Mouse (Mus musculus): ENCODE measurements at regions not wholly inside any gene's neighbourhood (a gene's known extent, or its start where the extent isn't known, plus 50 kb on each side); places are given as distances from the start of the nearest gene placed in this dataset.

DNA sequence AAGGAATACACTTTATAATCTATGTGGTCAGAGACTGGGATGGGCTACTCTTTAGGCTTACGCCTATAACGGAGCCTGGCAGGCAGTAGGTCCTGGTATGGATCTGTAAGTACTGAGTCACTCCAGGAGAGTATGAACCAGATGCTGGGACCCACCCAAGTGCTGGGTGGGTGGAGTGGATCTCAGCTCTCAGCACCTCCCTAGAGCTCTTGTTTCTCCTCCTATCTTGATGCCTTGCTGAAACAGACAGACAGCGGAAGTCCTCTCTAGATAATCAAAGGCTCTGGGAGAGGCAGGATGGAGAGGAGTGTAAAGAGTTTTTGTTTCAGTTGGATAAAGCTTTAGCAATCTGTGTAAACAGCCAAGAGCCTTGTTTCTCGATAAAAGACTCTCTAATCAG is 276.2 kb downstream of the Gm11011 start:
- Histone ChIP-seq H3K36me3 (ENCODE audit: control insufficient read depth, insufficient read depth, low read length) (no peaks in the 10 kb centered on the region), H3K9ac (ENCODE audit: low read length) (no peak overlapping the region), H3K27me3 (ENCODE audit: control insufficient read depth, insufficient read depth, low read length) (no peaks in the 10 kb centered on the region), H3K27ac (replicated peaks) (no peak overlapping the region), H3K4me2 (replicated peaks; ENCODE audit: low read depth) (no peak overlapping the region), H3K9me3 (ENCODE audit: control insufficient read depth, low read length) (no peaks in the 10 kb centered on the region), H3K4me3 (ENCODE audit: low read depth, low read length) (no peak overlapping the region), H3K4me1 (replicated peaks; ENCODE audit: control insufficient read depth, insufficient read depth) (no peaks in the 10 kb centered on the region)
- no peak for DNase-seq (ENCODE audit: low spot score)
- WGBS, result 46% methylated on average over 4 of the region's 4 CpGs
- ATAC-seq (ENCODE audit: low FRiP score, low TSS enrichment), result no peak
- TF ChIP-seq CTCF (IDR thresholded peaks at IDR 0.05; ENCODE audit: low read depth) (no peak), EP300 (optimal IDR thresholded peaks at IDR 0.05) (no peak)

DNA sequence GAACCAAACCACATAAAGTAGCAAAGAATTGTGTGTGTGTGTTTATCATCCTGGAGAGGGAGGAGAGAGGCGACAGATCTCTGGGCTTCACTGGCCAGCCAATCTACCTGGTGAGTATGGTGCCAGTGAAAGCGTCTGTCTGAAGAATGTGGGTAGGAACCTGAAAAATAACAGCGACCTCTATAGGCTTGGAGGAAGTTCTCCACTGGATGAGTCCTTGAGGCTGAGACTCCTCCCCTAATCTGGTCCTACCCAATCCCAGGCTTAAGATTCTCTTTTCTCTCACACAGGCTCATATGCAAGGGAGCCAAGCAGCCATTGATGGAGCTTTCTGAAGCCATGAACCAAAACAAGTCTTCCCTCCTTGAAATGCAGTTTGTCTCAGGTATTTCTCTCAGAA is 283.2 kb downstream of the Gm11011 start:
- DNase-seq (ENCODE audit: low spot score) (no peak), ATAC-seq (ENCODE audit: low FRiP score, low TSS enrichment) (no peak)
- Histone ChIP-seq H3K27ac (replicated peaks) (no peak overlapping the region), H3K36me3 (ENCODE audit: control insufficient read depth, insufficient read depth, low read length) (no peaks in the 10 kb centered on the region), H3K4me1 (replicated peaks; ENCODE audit: control insufficient read depth, insufficient read depth) (no peaks in the 10 kb centered on the region), H3K9me3 (ENCODE audit: control insufficient read depth, low read length) (no peaks in the 10 kb centered on the region), H3K4me3 (ENCODE audit: low read depth, low read length) (no peak overlapping the region), H3K27me3 (ENCODE audit: control insufficient read depth, insufficient read depth, low read length) (no peaks in the 10 kb centered on the region), H3K4me2 (replicated peaks; ENCODE audit: low read depth) (no peak overlapping the region), H3K9ac (ENCODE audit: low read length) (no peak overlapping the region)
- TF ChIP-seq EP300 (optimal IDR thresholded peaks at IDR 0.05) (no peak), CTCF (IDR thresholded peaks at IDR 0.05; ENCODE audit: low read depth) (no peak)
- 80% methylated on average over 3 of the region's 3 CpGs for WGBS

DNA sequence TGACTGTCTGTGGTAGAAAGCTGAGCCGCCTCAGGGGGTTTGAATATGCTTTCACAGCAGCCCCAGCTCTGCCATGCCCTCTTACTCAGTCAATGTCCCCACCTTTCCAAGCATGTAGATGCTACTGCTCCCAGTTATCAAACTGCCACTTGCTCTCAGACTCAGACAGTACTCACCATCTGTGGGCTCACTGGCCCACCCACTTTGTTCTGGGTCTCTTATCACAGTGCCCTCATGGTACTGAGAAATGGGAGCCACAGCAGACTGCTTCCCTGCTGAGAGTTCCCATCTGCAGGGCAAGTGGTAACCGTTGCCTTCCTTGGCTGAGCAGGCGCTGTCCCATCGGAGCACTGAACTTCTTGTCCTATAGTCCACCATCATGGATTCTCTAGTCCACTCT is 286.6 kb downstream of the Gm11011 start:
- no peak overlapping the region for H3K4me2 ChIP-seq (replicated peaks; ENCODE audit: low read depth)
- H3K36me3 ChIP-seq (ENCODE audit: control insufficient read depth, insufficient read depth, low read length), result no peaks in the 10 kb centered on the region
- no peak overlapping the region for H3K4me3 ChIP-seq (ENCODE audit: low read depth, low read length)
- H3K27me3 ChIP-seq (ENCODE audit: control insufficient read depth, insufficient read depth, low read length), result no peaks in the 10 kb centered on the region
- 80% methylated on average over 4 of the region's 4 CpGs for WGBS
- H3K9ac ChIP-seq (ENCODE audit: low read length), result no peak overlapping the region
- DNase-seq (ENCODE audit: low spot score), result no peak
- H3K4me1 ChIP-seq (replicated peaks; ENCODE audit: control insufficient read depth, insufficient read depth), result no peaks in the 10 kb centered on the region
- no peaks in the 10 kb centered on the region for H3K9me3 ChIP-seq (ENCODE audit: control insufficient read depth, low read length)
- H3K27ac ChIP-seq (replicated peaks), result no peak overlapping the region
- ATAC-seq (ENCODE audit: low FRiP score, low TSS enrichment), result no peak
- no peak for TF ChIP-seq CTCF (IDR thresholded peaks at IDR 0.05; ENCODE audit: low read depth)

DNA sequence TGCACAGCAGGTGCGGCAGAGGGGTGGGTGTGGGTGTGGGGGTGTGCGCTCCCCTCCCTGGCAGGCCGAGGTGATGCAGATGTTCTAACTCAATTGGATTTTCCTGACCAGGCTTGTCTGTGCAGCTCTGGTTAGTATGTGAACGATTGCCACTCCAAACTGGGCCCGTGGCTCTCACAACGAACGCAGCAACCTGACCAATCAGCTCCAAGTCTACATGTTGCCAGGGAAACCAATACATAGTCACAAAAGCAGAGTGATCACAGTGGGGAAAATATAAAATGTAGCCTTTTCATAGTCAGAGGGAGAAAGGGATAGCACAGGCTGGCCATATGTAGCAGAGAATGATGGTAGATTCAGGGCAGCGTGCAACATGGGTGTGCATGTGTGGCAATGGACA is 287.1 kb downstream of the Gm11011 start:
- Histone ChIP-seq H3K9ac (ENCODE audit: low read length) (no peak overlapping the region), H3K4me1 (replicated peaks; ENCODE audit: control insufficient read depth, insufficient read depth) (no peaks in the 10 kb centered on the region), H3K27ac (replicated peaks) (no peak overlapping the region), H3K4me3 (ENCODE audit: low read depth, low read length) (no peak overlapping the region), H3K27me3 (ENCODE audit: control insufficient read depth, insufficient read depth, low read length) (no peaks in the 10 kb centered on the region), H3K4me2 (replicated peaks; ENCODE audit: low read depth) (no peak overlapping the region), H3K36me3 (ENCODE audit: control insufficient read depth, insufficient read depth, low read length) (no peaks in the 10 kb centered on the region), H3K9me3 (ENCODE audit: control insufficient read depth, low read length) (no peaks in the 10 kb centered on the region)
- TF ChIP-seq CTCF (IDR thresholded peaks at IDR 0.05; ENCODE audit: low read depth), result no peak
- no peak for TF ChIP-seq EP300 (optimal IDR thresholded peaks at IDR 0.05)
- ATAC-seq (ENCODE audit: low FRiP score, low TSS enrichment) (no peak), DNase-seq (ENCODE audit: low spot score) (no peak)
- 75% methylated on average over 8 of the region's 8 CpGs for WGBS

DNA sequence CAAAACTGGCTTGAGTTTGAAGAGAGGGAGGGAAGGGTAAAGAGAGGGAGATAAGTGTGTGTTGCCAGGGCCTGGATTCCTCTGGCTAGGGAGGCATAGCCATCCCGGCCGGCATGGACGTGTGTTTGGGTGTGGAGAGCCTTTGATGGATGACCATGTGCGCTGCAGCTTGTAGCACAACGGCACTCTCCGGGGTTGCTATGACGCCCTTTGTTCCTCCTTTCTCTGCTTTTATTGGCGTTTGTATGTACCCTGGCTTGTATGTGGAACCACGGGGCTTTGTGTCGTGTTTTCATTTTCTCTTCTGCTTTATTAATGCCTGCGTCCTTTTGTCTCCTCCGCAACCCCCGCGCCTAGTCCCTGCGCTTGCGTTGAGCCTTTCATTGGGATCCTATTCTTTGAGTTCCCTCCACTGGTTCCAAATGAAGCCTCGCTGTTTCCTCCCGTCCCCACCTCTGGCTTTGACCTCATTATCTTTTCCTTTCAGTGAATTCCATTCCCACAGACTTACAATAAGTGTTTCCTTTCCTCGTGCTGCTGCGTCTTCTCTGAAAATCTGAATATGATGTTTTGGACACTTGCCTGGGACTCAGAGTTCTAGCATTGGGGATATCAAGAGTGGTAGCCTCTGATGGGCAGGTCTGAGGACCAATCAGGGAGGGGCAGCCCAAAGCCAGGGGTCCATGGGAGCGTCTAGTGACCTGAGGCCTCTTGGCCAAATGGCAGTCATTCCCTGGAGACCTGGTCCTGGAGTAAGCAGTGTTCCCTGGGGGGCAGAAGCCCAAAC is 289.5 kb downstream of the Gm11011 start:
- H3K4me2 ChIP-seq (replicated peaks; ENCODE audit: low read depth), result peak overlapping the region; percentile 51
- H3K4me3 ChIP-seq (ENCODE audit: low read depth, low read length), result peak overlapping the region; percentile 32
- TF ChIP-seq CTCF (IDR thresholded peaks at IDR 0.05; ENCODE audit: low read depth) (no peak), EP300 (optimal IDR thresholded peaks at IDR 0.05) (no peak)
- no peaks in the 10 kb centered on the region for H3K9me3 ChIP-seq (ENCODE audit: control insufficient read depth, low read length)
- H3K27ac ChIP-seq (replicated peaks), result 0 out of 2 replicates have a peak overlapping the region, but pooled peaks have one; percentile 18
- no peaks in the 10 kb centered on the region for H3K36me3 ChIP-seq (ENCODE audit: control insufficient read depth, insufficient read depth, low read length)
- DNase-seq (ENCODE audit: low spot score) (peak; percentile 31), ATAC-seq (ENCODE audit: low FRiP score, low TSS enrichment) (peak; percentile 77; the same call in 1 of the 2 replicates)
- WGBS, result 11% methylated on average over 21 of the region's 21 CpGs
- H3K4me1 ChIP-seq (replicated peaks; ENCODE audit: control insufficient read depth, insufficient read depth), result no peaks in the 10 kb centered on the region
- no peaks in the 10 kb centered on the region for H3K27me3 ChIP-seq (ENCODE audit: control insufficient read depth, insufficient read depth, low read length)
- H3K9ac ChIP-seq (ENCODE audit: low read length), result 0 out of 2 replicates have a peak overlapping the region, but pooled peaks have one; percentile 8

DNA sequence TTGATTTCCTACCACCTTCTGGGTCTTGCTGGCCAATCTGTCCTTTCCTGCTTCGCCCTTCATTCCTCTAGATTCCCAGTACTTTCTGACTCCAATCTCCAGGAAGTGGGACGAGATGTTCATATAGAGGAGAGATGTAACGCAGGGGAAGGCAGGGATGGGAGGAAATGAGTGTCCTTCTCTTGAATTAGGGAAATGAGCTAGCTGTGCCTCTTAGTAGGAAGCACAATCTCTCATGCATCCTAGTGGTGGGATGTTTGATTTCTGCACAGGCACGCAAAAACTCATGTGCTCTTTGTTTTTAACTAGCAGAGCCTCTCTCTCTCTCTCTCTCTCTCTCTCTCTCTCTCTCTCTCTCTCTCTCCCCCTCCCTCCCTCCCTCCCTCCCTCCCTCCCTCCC is 290.3 kb downstream of the Gm11011 start:
- ATAC-seq (ENCODE audit: low FRiP score, low TSS enrichment) (no peak), DNase-seq (ENCODE audit: low spot score) (no peak)
- no peaks in the 10 kb centered on the region for H3K27me3 ChIP-seq (ENCODE audit: control insufficient read depth, insufficient read depth, low read length)
- peak; percentile 29; the same call in 1 of the 2 replicates for TF ChIP-seq CTCF (IDR thresholded peaks at IDR 0.05; ENCODE audit: low read depth)
- TF ChIP-seq EP300 (optimal IDR thresholded peaks at IDR 0.05), result no peak
- H3K4me1 ChIP-seq (replicated peaks; ENCODE audit: control insufficient read depth, insufficient read depth), result no peaks in the 10 kb centered on the region
- 53% methylated on average over 4 of the region's 4 CpGs for WGBS
- no peaks in the 10 kb centered on the region for H3K9me3 ChIP-seq (ENCODE audit: control insufficient read depth, low read length)
- no peak overlapping the region for H3K4me3 ChIP-seq (ENCODE audit: low read depth, low read length)
- H3K9ac ChIP-seq (ENCODE audit: low read length), result no peak overlapping the region
- H3K36me3 ChIP-seq (ENCODE audit: control insufficient read depth, insufficient read depth, low read length), result no peaks in the 10 kb centered on the region
- no peak overlapping the region for H3K4me2 ChIP-seq (replicated peaks; ENCODE audit: low read depth)
- H3K27ac ChIP-seq (replicated peaks), result no peak overlapping the region

Measured in stomach, postnatal 0 days (tissue).